Mouse (Mus musculus): ENCODE results near the gene Lrrc31.

Lrrc31 gene

GRCm38 (mm10) chr3:30690976-30691375 is 8.7 kb downstream of the Lrrc31 start:
- no peak for DNase-seq (ENCODE audit: low spot score in 2 of 2)

GRCm38 (mm10) chr3:30687216-30687615 is 12.4 kb downstream of the Lrrc31 start:
- DNase-seq (ENCODE audit: low spot score in 2 of 2): no peak

- DNase-seq (ENCODE audit: low spot score in 2 of 2): no peak
Observed at GRCm38 (mm10) chr3:30683190-30683589, 16.5 kb downstream of the Lrrc31 start.

- no peak for DNase-seq (ENCODE audit: low spot score in 2 of 2)
Observed at GRCm38 (mm10) chr3:30658486-30658885, 41.2 kb downstream of the Lrrc31 start.

GRCm38 (mm10) chr3:30655937-30656336 is 43.7 kb downstream of the Lrrc31 start:
- DNase-seq (ENCODE audit: low spot score in 2 of 2): no peak

GRCm38 (mm10) chr3:30650062-30650841 is 49.4 kb downstream of the Lrrc31 start:
- no peak for DNase-seq (ENCODE audit: low spot score in 2 of 2)

- no peak for DNase-seq (ENCODE audit: low spot score in 2 of 2)
Observed at GRCm38 (mm10) chr3:30648466-30648865, 51.2 kb downstream of the Lrrc31 start.

GRCm38 (mm10) chr3:30647440-30648090 is 52.1 kb downstream of the Lrrc31 start, which contains the start of gene Lrrc34:
TSS of gene Lrrc34 (minus strand) at chr3:30647869.
- DNase-seq (ENCODE audit: low spot score in 2 of 2): peak in 1 of 2 experiments; percentile 2

- DNase-seq (ENCODE audit: low spot score in 2 of 2): no peak
Observed at GRCm38 (mm10) chr3:30646761-30647160, 52.9 kb downstream of the Lrrc31 start.

- no peak for DNase-seq (ENCODE audit: low spot score in 2 of 2)
Observed at GRCm38 (mm10) chr3:30644207-30644606, 55.4 kb downstream of the Lrrc31 start, which contains the start of gene Lrriq4. TSS of gene Lrriq4 (plus strand) at chr3:30644507.

GRCm38 (mm10) chr3:30635629-30636028 is 64.0 kb downstream of the Lrrc31 start:
- DNase-seq (ENCODE audit: low spot score in 2 of 2): no peak

GRCm38 (mm10) chr3:30633681-30634080 is 66.0 kb downstream of the Lrrc31 start:
- no peak for DNase-seq (ENCODE audit: low spot score in 2 of 2)

Measured in spleen, postnatal 36 days (tissue).